Mouse (Mus musculus) megakaryocyte progenitor cell, adult 5-6 weeks (primary cell): ENCODE measurements around the gene Smarcc1. TPM values are rescaled to one million over a fixed set of nuclear protein-coding genes. Genes with fewer than 3 reads are reported as not detected.
"Not testable (repeated sequence)": the region's sequence is repeated elsewhere in the genome, so short reads cannot be mapped to it uniquely, and the experiment has no call there.

Experiments used
- ATAC-seq: replicated peaks from 2 replicates; pipeline ENCODE4 v1.8.0; 2016; ENCODE audit warnings: mild to moderate bottlenecking, moderate TSS enrichment, inconsistent platforms; ENCODE audit not compliant: poor library complexity
- total RNA-seq, 2 experiments: library from RNA; stranded (forward) in 1 of 2; stranded (reverse) in 1 of 2; fragments of 157-497, 149-512 nt in 1 of 2; fragments of 200-1000 nt in 1 of 2; gene quantifications; 2 replicates each; pipeline versions ENCODE4 v1.2.3 to v1.2.4; 2015 to 2017

Gene Smarcc1
- total RNA-seq (2015), result 113 and 117 TPM in 2 replicates
- 62.3 and 78.3 TPM in 2 replicates for total RNA-seq (2017)

DNA sequence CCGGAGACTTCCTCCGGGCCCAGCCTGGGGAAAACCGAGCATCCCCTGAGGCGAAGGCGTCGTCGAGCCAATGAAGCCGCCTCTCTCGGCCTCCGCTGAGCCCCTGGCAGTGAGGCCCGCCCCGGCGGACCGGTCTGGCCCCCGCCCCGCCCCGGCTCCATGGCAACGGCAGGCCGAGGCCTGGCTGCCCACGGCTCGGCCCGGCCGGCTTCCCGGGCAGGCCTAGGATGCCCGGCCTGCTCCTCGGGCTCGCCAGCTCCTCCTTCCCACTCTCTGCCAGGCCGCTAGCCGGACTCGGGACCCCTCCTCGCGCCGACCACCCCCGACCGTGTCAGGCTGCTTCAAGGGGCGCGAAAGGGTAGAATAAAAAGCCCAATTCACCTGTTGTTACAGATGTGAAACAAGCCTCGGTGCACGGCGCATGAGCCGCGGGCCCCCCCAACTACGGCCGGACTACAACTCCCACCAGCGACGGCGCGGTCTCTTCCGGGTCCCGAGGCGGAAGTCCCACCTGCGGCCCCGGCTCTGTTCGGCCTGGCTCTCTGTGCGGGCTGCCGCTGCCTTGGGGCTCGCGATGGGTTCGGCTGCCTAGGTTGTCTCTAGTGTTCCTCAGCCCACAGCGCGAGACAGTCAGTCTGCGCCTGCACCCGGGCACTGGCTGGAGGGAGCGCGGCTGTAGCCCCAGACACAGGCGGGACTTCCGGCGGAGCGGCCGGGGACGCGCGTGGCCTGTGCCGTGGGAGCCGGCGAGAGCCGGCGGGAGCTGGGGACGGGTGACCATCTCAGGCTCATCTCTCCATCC lies at the start of gene Smarcc1:
Gene Smarcc1 (plus strand): TSS at position 732 of the 802 bp plus-strand sequence.
- peak; percentile 94 for ATAC-seq

GRCm38 (mm10) chr9:110068745-110069144 lies 48.8 kb upstream of the Smarcc1 start:
- no peak for ATAC-seq

DNA sequence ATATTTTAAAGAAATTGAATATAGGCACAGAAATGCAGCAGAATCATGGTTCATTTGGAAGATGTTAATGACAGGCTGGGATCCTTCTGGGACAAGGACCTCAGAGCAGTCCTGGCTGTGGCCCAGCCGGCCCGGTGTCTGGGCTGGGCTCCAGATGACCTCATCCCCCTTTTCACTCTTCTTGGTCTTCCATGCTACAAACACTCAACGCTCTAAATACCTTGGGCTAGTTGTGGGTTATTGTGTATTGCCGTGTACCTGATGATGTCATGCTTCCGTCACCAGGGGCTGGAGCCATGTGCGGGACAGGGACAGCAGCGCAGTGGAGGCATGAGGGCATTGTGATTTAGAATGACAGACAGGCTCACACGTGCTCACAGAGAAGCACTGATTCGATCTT lies 47.1 kb upstream of the Smarcc1 start:
- ATAC-seq, result no peak

GRCm38 (mm10) chr9:110071011-110071410 lies 46.5 kb upstream of the Smarcc1 start:
- ATAC-seq, result no peak

DNA sequence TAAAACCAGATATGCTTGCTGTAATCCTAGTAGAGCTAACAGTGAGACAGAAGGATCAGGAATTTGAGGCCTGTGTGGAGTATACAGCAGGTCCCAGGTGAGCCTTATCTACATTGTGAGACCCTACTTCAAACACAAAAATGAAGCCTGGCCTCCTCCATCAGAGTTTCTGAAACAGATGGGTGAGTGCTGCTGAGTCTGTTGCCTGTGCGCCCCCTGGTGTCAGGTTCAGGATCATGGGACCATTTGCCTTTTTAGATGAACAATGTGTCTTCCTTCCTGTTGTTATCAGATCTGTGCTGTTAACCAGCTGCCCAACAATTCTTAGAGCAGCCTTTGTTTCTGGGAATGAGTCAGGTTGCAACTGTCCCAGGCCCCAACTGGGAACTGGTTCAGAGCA lies 45.7 kb upstream of the Smarcc1 start:
- ATAC-seq, result peak; percentile 97

DNA sequence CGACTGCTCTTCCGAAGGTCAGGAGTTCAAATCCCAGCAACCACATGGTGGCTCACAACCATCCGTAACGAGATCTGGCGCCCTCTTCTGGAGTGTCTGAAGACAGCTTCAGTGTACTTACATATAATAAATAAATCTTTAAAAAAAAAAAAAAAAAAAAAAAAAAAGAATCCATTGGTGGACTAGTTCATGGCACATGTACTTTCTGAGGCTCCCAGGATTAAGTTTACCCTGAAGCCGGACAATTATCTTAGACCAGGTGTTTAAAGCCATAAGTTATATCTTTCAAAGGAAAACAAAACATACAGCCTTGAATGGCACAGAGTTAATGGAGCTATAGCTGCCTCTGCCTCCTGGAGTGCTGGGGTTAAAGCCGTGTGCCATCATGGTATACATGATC lies 41.0 kb upstream of the Smarcc1 start:
- ATAC-seq, result not testable (repeated sequence)

- ATAC-seq, result no peak
Measured at GRCm38 (mm10) chr9:110081066-110081465, 36.4 kb upstream of the Smarcc1 start.

DNA sequence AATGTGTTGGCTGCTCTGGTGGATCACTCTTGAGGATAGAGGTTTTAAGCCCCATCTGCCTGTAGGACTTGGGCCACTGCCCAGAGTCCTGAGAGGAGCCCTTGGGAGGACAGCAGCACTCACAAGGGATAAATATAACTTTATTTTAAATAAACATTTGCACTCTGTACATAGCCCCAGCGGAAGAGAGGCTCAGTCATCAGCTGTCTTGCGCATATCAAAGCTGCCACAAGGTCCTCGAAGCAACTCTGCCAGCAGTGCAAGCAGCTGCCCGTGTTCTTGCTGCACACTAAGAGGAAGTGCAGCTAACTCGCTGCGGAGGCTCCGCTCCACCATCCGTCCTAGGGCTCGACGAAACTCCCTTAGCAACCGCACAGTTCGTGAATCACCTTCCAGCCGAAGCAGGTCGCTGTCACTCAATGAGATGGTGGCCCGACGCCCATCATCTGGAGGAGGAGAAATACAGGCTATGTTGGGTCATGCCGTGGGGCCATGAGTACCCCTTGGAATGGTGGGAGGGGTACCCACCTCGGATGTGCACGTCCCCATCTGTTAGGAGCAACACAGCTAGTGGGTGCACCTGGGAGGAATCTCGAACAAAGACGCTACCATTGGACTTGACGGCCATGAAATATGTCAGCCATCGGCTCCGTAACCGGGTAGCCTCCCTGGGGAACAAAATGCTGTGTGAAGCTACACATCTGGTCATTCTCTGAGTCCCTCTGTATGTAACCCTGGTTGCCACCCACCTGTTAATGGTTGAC lies 33.1 kb upstream of the Smarcc1 start:
- ATAC-seq, result no peak

DNA sequence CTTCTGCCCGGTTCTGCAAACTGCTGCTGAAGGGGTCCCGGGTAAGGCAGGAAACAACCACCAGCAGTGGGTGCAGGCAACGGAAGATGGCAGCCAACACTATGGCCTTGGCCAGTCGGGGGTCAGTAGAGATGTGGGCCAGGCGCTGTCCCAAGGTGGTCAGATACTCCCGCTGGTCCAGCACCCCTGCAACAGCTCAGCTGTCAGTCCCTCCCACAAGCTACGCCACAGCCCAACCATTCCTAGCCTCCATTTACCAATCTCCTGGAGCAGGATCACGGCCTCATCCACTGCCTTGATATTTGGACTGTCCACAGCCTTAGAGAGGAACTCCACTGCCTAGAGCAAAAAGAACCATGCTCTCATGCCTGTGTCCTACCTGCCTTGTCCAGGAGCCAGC lies 31.8 kb upstream of the Smarcc1 start:
- no peak for ATAC-seq

DNA sequence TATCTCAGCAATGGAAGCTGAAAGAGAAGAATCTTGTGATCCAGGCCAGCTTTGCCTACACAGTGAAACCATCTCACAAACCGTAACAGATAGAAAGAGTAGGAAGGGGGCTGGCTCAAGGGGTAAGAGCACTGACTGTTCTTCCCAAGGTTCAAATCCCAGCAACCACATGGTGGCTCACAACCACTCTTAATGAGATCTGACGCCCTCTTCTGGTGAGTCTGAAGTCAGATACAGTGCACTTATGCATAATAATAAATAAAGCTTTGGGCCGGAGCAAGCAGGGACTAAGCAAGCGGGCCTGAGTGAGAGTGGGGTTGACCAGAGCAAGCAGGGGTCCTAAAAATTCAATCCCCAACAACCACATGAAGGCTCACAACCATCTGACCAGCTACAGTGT lies 24.2 kb upstream of the Smarcc1 start:
- ATAC-seq, result no peak

- peak; percentile 37; the same call in 1 of the 2 replicates for ATAC-seq
Measured at GRCm38 (mm10) chr9:110094761-110095160, 22.7 kb upstream of the Smarcc1 start.

GRCm38 (mm10) chr9:110097791-110098190 lies 19.7 kb upstream of the Smarcc1 start:
- no peak for ATAC-seq

DNA sequence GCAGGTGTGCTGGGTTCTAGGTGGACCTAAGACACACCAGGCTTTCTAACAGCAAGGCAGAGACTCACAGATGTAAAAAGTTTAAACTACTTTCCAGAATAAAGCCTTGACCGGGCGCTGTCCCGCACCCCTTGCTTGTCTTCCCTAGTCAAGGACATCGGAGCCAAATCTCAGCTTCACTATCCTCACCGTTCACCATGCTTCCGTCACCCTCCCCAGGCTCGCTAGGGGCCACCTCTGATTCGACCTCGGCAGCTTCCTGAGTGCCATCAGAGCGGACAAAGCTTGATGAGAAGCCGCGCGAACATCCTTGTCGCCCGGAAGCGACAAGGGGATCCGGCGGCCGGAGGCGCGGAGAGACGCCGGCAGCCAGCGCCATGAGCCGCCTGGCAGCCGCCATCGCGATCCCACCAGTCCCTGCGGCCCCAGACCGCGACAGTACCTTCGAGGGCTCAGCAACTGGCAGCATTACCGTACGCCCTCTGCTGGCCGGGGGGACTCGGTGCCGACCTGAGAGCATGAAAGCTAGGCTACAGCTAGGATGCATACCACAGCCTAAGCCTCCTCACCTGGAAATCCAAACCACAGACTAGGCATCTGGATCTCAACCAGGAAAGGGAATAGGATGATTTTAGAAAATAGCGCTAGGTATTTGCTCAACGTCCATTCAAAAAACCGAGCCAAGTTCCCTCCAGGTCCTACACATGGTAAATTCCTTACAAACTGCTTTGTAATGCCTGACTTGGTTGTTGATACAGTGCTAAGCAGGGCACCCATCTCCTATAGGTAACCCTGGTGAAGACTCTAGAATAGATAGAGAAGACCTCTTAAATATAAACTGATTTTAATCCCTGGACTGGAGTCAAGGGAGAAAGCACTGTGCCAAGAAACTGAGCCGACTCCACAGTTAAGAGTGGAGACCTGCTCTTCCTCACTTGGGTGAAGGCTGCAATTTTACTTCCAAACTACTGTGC lies 16.6 kb upstream of the Smarcc1 start:
- peak; percentile 100 for ATAC-seq

DNA sequence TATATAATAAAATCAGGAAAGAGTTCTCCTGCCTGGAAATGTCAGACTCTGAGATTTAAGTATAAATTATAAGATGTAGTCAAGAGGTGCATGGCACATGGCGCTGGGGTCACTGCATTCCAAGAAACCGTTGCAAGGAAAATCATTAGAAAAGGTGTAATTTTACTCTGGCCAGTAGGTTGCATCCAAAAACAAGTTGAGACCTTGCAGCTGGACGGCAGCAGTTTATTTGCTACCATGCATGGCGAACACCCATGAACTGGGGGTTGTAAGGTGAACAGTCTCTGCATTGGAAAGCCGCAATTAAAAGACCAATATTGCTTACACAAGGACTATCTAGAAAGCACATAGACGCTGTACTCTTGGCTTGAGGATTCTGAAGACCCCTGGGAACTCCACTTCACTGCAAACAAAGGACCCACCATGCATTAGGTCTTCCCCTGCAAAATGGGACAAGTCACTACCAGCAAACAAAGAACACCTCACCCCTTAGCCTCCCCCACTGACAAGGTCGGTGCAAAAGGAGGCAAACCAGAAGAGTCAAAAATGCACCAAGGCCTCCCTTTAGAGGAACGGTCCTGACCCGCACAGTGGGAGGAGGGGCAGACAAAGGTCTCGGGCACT lies 1.0 kb upstream of the Smarcc1 start:
- ATAC-seq, result no peak

GRCm38 (mm10) chr9:110117779-110118139 lies 251 bp downstream of the Smarcc1 start, which contains the start of gene Dhx30:
Gene Dhx30, minus strand, starts transcription at chr9:110117830.
- peak; percentile 7 for ATAC-seq

DNA sequence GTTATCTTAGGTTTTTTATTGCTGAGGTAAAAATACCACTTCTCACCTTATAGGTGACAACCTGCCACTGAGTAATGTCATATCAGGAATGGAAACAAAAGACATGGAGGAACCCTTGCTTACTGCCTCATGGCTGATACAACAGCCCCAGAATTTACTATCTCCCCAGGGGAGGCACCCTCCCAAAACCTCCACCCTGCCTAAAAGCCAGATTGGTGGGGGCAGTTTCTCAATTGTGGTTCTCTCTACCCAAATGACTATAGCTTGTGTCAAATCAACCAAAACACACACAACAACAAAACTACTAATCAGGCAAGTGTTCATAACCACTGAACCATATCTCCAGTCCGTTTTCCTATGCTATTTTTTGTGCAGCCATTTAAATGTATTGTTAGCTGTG lies 741 bp downstream of the Smarcc1 start:
- ATAC-seq, result 0 out of 2 replicates have a peak, but pooled peaks have one; percentile 15

- no peak for ATAC-seq
Measured at GRCm38 (mm10) chr9:110121424-110121823, 3.9 kb downstream of the Smarcc1 start.

DNA sequence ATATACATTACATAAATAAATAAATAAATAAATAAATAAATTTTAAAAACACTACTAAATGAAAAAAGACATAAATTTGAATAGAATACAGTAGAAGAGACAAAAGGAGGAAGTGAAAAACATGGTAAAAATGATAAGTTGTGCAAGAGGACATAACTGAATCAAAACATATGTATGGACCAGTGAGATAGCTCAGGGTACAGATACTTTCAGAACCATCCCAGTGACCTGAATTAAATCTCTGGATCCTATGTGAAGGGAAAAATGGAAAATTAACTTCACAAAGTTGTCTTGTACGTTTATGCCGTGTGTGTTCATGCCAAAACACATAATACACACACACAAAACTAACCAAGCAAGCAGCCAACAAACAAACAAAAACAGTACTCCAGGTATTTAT lies 5.8 kb downstream of the Smarcc1 start:
- ATAC-seq, result peak; percentile 48; the same call in 1 of the 2 replicates

- ATAC-seq, result not testable (repeated sequence)
Measured at GRCm38 (mm10) chr9:110124008-110124540, 6.6 kb downstream of the Smarcc1 start.

DNA sequence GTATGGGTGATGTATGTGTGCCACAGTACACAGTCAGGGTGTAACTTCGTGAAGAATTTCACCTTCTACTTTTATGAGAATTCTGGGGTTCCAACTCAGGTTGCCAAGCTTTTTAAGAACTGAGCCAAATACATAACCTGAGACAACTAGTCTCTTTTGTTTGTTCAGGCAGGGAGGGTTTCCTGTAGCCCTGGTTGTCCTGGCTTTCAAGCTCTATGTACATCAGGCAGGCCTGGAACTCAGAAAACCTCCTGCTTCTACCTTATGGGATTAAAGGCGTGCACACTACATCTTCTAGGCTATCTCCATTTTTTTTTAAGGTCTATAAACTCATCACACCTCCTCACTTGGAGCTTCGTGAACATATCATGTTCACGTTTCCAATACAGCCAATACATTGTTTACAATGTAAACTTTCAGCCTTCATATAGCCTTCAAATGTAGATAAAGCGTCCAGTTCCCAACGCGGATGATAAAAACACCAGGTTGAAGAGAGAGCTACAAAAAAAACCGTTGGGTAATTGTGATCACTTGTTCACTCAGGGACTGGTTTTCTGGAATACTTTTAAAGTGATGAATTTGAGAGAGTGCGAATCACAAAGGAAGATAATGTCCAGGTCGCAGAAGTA lies 13.5 kb downstream of the Smarcc1 start:
- no peak for ATAC-seq
